Mouse (Mus musculus): Measurements from ENCODE around the gene Inafm1. TPM values are rescaled to one million over a fixed set of nuclear protein-coding genes. Genes with fewer than 3 reads are reported as not detected.

Inafm1 gene
- polyA plus RNA-seq, 1 experiment from 2014 or later, result 13.0 TPM

DNA sequence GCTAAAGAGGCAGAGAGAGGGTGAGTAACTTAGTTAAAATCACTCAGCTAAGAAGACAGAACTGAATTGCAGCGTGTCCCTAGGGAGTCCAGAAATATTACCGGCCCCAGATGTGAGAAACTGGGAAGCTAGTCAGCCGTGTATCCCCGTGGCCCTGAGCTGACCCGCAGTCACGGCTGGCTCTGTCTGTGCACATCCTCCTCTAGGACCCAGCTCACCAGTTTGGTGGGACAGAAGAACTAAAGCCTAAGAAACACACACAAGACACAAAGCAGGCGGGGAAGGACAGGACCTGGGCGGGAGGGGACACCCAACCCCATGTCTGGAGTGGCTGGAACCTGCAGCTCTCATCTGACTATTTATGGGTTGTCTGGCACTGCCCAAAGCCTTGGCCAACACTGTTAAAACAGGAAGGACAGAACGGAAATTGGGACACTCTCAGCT lies 33.8 kb downstream of the Inafm1 start:
- Histone ChIP-seq H3K27me3 (replicated peaks; ENCODE audit: control insufficient read depth, insufficient read depth, low read length) (no peaks in the 10 kb centered on the region), H3K9me3 (ENCODE audit: control insufficient read depth, low read length) (no peaks in the 10 kb centered on the region), H3K4me2 (ENCODE audit: low read depth, low read length) (no peak overlapping the region), H3K4me3 (ENCODE audit: low read length) (no peak overlapping the region), H3K9ac (ENCODE audit: low read depth, low read length) (no peak overlapping the region), H3K27ac (ENCODE audit: low read length) (no peak overlapping the region), H3K4me1 (ENCODE audit: control insufficient read depth, insufficient read depth, low read length) (no peaks in the 10 kb centered on the region), H3K36me3 (ENCODE audit: control insufficient read depth, insufficient read depth, low read length) (no peaks in the 10 kb centered on the region)
- ATAC-seq, result no peak
- WGBS, result 46% methylated on average over 9 of the region's 9 CpGs

DNA sequence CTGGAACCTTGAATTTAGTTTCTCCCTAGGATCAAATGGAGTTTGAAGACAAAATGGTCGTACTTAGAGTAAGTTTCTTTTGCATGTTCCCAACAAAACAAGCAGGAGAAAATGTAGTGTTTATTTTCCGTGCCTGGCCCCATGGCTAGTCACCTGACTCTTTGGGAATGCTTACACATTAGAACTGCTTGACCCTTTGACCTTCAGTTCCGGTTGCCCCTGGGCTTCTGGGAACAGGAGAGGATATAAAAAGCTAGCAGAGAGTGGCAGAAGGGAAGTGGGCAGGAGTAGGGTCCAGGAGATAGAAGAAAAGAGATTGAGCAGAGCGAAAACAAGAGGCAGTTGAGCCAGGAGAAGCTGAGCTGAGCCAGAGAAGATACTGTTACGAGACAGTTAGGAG lies 43.5 kb downstream of the Inafm1 start:
- WGBS, result 31% methylated on average over 5 of the region's 5 CpGs
- H3K27ac ChIP-seq (ENCODE audit: low read length), result no peak overlapping the region

More for the DNA sequence above, 43.5 kb downstream of the Inafm1 start:
- Histone ChIP-seq H3K9ac (ENCODE audit: low read depth, low read length) (no peak overlapping the region), H3K27me3 (replicated peaks; ENCODE audit: control insufficient read depth, insufficient read depth, low read length) (no peaks in the 10 kb centered on the region), H3K36me3 (ENCODE audit: control insufficient read depth, insufficient read depth, low read length) (no peaks in the 10 kb centered on the region), H3K4me1 (ENCODE audit: control insufficient read depth, insufficient read depth, low read length) (no peaks in the 10 kb centered on the region), H3K4me2 (ENCODE audit: low read depth, low read length) (no peak overlapping the region), H3K4me3 (ENCODE audit: low read length) (no peak overlapping the region), H3K9me3 (ENCODE audit: control insufficient read depth, low read length) (no peaks in the 10 kb centered on the region)
- no peak for ATAC-seq

Other genes starting within 250 kb of the Inafm1 start
- 3.7 and 4.0 TPM in 2 replicates for gene Bicra, start 225.7 kb downstream of the Inafm1 start, polyA plus RNA-seq (2015; fragmentation: Nextera tagmentation; extraction: Ambion mirVana)
- 0.07 and 0.21 TPM in 2 replicates for gene Zfp541, start 211.8 kb downstream of the Inafm1 start, polyA plus RNA-seq (2015; fragmentation: Nextera tagmentation; extraction: Ambion mirVana)
- gene Napa, start 175.2 kb downstream of the Inafm1 start, polyA plus RNA-seq (2015; fragmentation: Nextera tagmentation; extraction: Ambion mirVana), result 211 and 233 TPM in 2 replicates
- gene Kptn, start 153.7 kb downstream of the Inafm1 start, polyA plus RNA-seq (2015; fragmentation: Nextera tagmentation; extraction: Ambion mirVana), result 24.3 and 27.1 TPM in 2 replicates
- 0.15 and 0.21 TPM in 2 replicates for gene Slc8a2, start 143.8 kb downstream of the Inafm1 start, polyA plus RNA-seq (2015; fragmentation: Nextera tagmentation; extraction: Ambion mirVana)
- 30.0 TPM in 2 replicates for gene Meis3, start 98.5 kb downstream of the Inafm1 start, polyA plus RNA-seq (2015; fragmentation: Nextera tagmentation; extraction: Ambion mirVana)
- 27.2 and 29.8 TPM in 2 replicates for gene Dhx34, start 51.6 kb downstream of the Inafm1 start, polyA plus RNA-seq (2015; fragmentation: Nextera tagmentation; extraction: Ambion mirVana)
- 0.15 and 0.18 TPM in 2 replicates for gene C5ar2, start 29.5 kb downstream of the Inafm1 start, polyA plus RNA-seq (2015; fragmentation: Nextera tagmentation; extraction: Ambion mirVana)
- gene C5ar1, start 14.1 kb downstream of the Inafm1 start, polyA plus RNA-seq (2015; fragmentation: Nextera tagmentation; extraction: Ambion mirVana), result 1.9 and 2.4 TPM in 2 replicates
- gene Ccdc9, start 13.2 kb upstream of the Inafm1 start, polyA plus RNA-seq (2015; fragmentation: Nextera tagmentation; extraction: Ambion mirVana), result 19.8 and 20.8 TPM in 2 replicates
- gene Bbc3, start 34.8 kb upstream of the Inafm1 start, polyA plus RNA-seq (2015; fragmentation: Nextera tagmentation; extraction: Ambion mirVana), result 6.2 and 6.6 TPM in 2 replicates
- gene Sae1, start 114.2 kb upstream of the Inafm1 start, polyA plus RNA-seq (2015; fragmentation: Nextera tagmentation; extraction: Ambion mirVana), result 238 and 263 TPM in 2 replicates
- 9.6 and 11.1 TPM in 2 replicates for gene Zc3h4, start 127.3 kb upstream of the Inafm1 start, polyA plus RNA-seq (2015; fragmentation: Nextera tagmentation; extraction: Ambion mirVana)
- 52.4 and 62.8 TPM in 2 replicates for gene Tmem160, start 179.2 kb upstream of the Inafm1 start, polyA plus RNA-seq (2015; fragmentation: Nextera tagmentation; extraction: Ambion mirVana)
- gene Npas1, start 204.1 kb upstream of the Inafm1 start, polyA plus RNA-seq (2015; fragmentation: Nextera tagmentation; extraction: Ambion mirVana), result 0.13 and 0.27 TPM in 2 replicates

Measured in intestine, embryonic 16.5 days (tissue).